Comparison of ENCODE assay signal across 18 mouse cellular contexts in genomic region chr1:132195100-132195499, GRCm38 (mm10). TPM values are rescaled to one million over a fixed set of nuclear protein-coding genes. Genes with fewer than 3 reads are reported as not detected.
DNase-seq lines count a peak whose midpoint lies in the region; ATAC-seq and TF ChIP-seq lines count a peak whose summit lies in the region.
"Had no signal": no experiment of that assay in that cellular context is flagged by ENCODE, and none has a peak within 500 bp of the region (broad histone marks: within the 10 kb centered on the region; RNA-seq: fewer than 3 reads in every experiment).

No protein-coding gene starts in this region.

- peaks cover 100% of the 10 kb centered on the region for H3K4me1 ChIP-seq in forebrain, embryonic 10.5 days
- H3K4me1 ChIP-seq in forebrain, postnatal 0 days (ENCODE audit: insufficient read depth): peaks cover 51% of the 10 kb centered on the region
- H3K4me1 ChIP-seq in E14TG2a.4 (replicated peaks; ENCODE audit: low read depth, low read length): peaks cover 89% of the 10 kb centered on the region
- H3K4me1 ChIP-seq in forebrain, embryonic 13.5 days: peaks cover 84% of the 10 kb centered on the region
- peaks cover 83% of the 10 kb centered on the region for H3K4me1 ChIP-seq in midbrain, embryonic 12.5 days

- H3K9ac ChIP-seq in forebrain, postnatal 0 days: no peak overlapping the region
- peak overlapping the region; percentile 55 for H3K9ac ChIP-seq in forebrain, embryonic 13.5 days
- H3K9ac ChIP-seq in midbrain, embryonic 12.5 days (replicated peaks): peak overlapping the region; percentile 46; the same call in 1 of the 2 replicates
- H3K9ac ChIP-seq: liver, embryonic 15.5 days had no signal

- H3K36me3 ChIP-seq in forebrain, embryonic 10.5 days (replicated peaks): peaks cover 14% of the 10 kb centered on the region
- H3K36me3 ChIP-seq in forebrain, postnatal 0 days (ENCODE audit: insufficient read depth): no peaks in the 10 kb centered on the region
- peaks cover 7% of the 10 kb centered on the region for H3K36me3 ChIP-seq in E14TG2a.4 (ENCODE audit: insufficient read depth, low read length)
- peaks cover 5% of the 10 kb centered on the region; the same call in 1 of the 2 replicates for H3K36me3 ChIP-seq in forebrain, embryonic 13.5 days (ENCODE audit: poor library complexity, severe bottlenecking)
- H3K36me3 ChIP-seq in midbrain, embryonic 12.5 days: peaks cover 10% of the 10 kb centered on the region
- H3K36me3 ChIP-seq: liver, embryonic 15.5 days had no signal

- peak overlapping the region; percentile 93; the same call in 1 of the 2 replicates for H3K4me3 ChIP-seq in forebrain, embryonic 10.5 days
- H3K4me3 ChIP-seq in forebrain, postnatal 0 days (ENCODE audit: low read depth, low read length): no peak overlapping the region
- H3K4me3 ChIP-seq in E14TG2a.4 (replicated peaks; ENCODE audit: low read length): peak overlapping the region; percentile 78
- no peak overlapping the region; the same call in 1 of the 2 replicates for H3K4me3 ChIP-seq in forebrain, embryonic 13.5 days
- no peak overlapping the region for H3K4me3 ChIP-seq in midbrain, embryonic 12.5 days
- H3K4me3 ChIP-seq: liver, embryonic 15.5 days had no signal

- ATAC-seq in forebrain, postnatal 0 days: no peak
- no peak for ATAC-seq in forebrain, embryonic 13.5 days
- ATAC-seq in midbrain, embryonic 12.5 days (ENCODE audit: low FRiP score, low read depth): no peak
- ATAC-seq in erythroblast, adult 5-6 weeks (replicated peaks; ENCODE audit: low FRiP score, poor library complexity, severe bottlenecking): no peak
- ATAC-seq: intestine, postnatal 0 days had no signal

- peaks cover 96% of the 10 kb centered on the region for H3K27me3 ChIP-seq in forebrain, embryonic 10.5 days (ENCODE audit: poor library complexity, severe bottlenecking)
- H3K27me3 ChIP-seq in forebrain, postnatal 0 days (ENCODE audit: insufficient read depth, low read length): no peaks in the 10 kb centered on the region
- peaks cover 39% of the 10 kb centered on the region for H3K27me3 ChIP-seq in E14TG2a.4 (ENCODE audit: insufficient read depth, low read length)
- no peaks in the 10 kb centered on the region for H3K27me3 ChIP-seq in forebrain, embryonic 13.5 days
- H3K27me3 ChIP-seq in midbrain, embryonic 12.5 days: no peaks in the 10 kb centered on the region

- DNase-seq in forebrain, embryonic 10.5 days (ENCODE audit: extremely low spot score, low spot score): no peak
- no peak for DNase-seq in forebrain, postnatal 0 days
- DNase-seq in frontal cortex, postnatal 25 days (ENCODE audit: low spot score in 2 of 2): no peak
- DNase-seq in urinary bladder, adult 2 months (ENCODE audit: low spot score): no peak
- DNase-seq: cerebellum, adult 9-10 months; kidney, postnatal 4 days; right cerebral cortex, postnatal 14 days had no signal

- 28% methylated on average over 9 of the region's 9 CpGs for WGBS in forebrain, embryonic 10.5 days
- WGBS in forebrain, postnatal 0 days: 38% methylated on average over 9 of the region's 9 CpGs
- WGBS in forebrain, embryonic 13.5 days: 24% methylated on average over 9 of the region's 9 CpGs
- WGBS in midbrain, embryonic 12.5 days: 34% methylated on average over 9 of the region's 9 CpGs

- peak overlapping the region; percentile 100 for H3K27ac ChIP-seq in forebrain, embryonic 10.5 days
- H3K27ac ChIP-seq in forebrain, postnatal 0 days (ENCODE audit: low read depth, low read length): no peak overlapping the region
- H3K27ac ChIP-seq in forebrain, embryonic 13.5 days: peak overlapping the region; percentile 41; the same call in 1 of the 2 replicates
- H3K27ac ChIP-seq in midbrain, embryonic 12.5 days (replicated peaks): peak overlapping the region; percentile 56
- H3K27ac ChIP-seq: liver, embryonic 15.5 days had no signal

- no peak overlapping the region for H3K4me2 ChIP-seq in forebrain, postnatal 0 days (ENCODE audit: low read depth)
- peak overlapping the region; percentile 76 for H3K4me2 ChIP-seq in forebrain, embryonic 13.5 days
- peak overlapping the region; percentile 81 for H3K4me2 ChIP-seq in midbrain, embryonic 12.5 days (replicated peaks)
- H3K4me2 ChIP-seq: liver, embryonic 15.5 days had no signal

- no peak for TF ChIP-seq CTCF in forebrain, postnatal 0 days (IDR thresholded peaks at IDR 0.05; ENCODE audit: low read depth)
- no peak for TF ChIP-seq CTCF in E14TG2a.4 (conservative IDR thresholded peaks at IDR 0.05; ENCODE audit: low read length)

- H3K9me3 ChIP-seq in forebrain, embryonic 10.5 days: no peaks in the 10 kb centered on the region
- no peaks in the 10 kb centered on the region for H3K9me3 ChIP-seq in forebrain, postnatal 0 days (ENCODE audit: low read length)
- no peaks in the 10 kb centered on the region for H3K9me3 ChIP-seq in E14TG2a.4 (ENCODE audit: low read length)
- no peaks in the 10 kb centered on the region for H3K9me3 ChIP-seq in forebrain, embryonic 13.5 days (replicated peaks)
- no peaks in the 10 kb centered on the region for H3K9me3 ChIP-seq in midbrain, embryonic 12.5 days
- H3K9me3 ChIP-seq: liver, embryonic 15.5 days had no signal

RNA-seq across cellular contexts. Expression of gene AC124108.1, which starts 3.8 kb away (rescaled TPM):
- 1.8 and 3.3 TPM in 2 replicates for polyA plus RNA-seq in forebrain, embryonic 10.5 days (2016; fragmentation: Nextera tagmentation; extraction: Ambion mirVana)
- total RNA-seq in forebrain, postnatal 0 days (2014; rRNA removed): 3.4 and 5.0 TPM in 2 replicates
- polyA plus RNA-seq in forebrain, postnatal 0 days (2015; fragmentation: Nextera tagmentation; extraction: Ambion mirVana): 0.31 and 0.48 TPM in 2 replicates
- 3.4 and 3.9 TPM in 2 replicates for polyA plus RNA-seq in forebrain, embryonic 13.5 days (2015; fragmentation: Nextera tagmentation; extraction: Ambion mirVana)
- 6.1 and 7.9 TPM in 2 replicates for polyA plus RNA-seq in midbrain, embryonic 12.5 days (2016; fragmentation: Nextera tagmentation; extraction: Ambion mirVana)
- total RNA-seq in erythroblast, adult 5-6 weeks (2015; ENCODE audit: low replicate concordance): not detected in 2 replicates
- not detected in 2 replicates for total RNA-seq in erythroblast, adult 5-6 weeks (2017; ENCODE audit: low replicate concordance)
- 0.15 and 0.21 TPM in 2 replicates for polyA plus RNA-seq in urinary bladder, adult 2 months (2012; rRNA removed)
- total RNA-seq: granulocyte monocyte progenitor cell, adult 5-6 weeks; MEL had no signal
- polyA plus RNA-seq: heart, embryonic 16.5 days; intestine, postnatal 0 days; liver, embryonic 15.5 days had no signal

RNA-seq across cellular contexts. Expression of gene Lemd1, which starts 3.9 kb away (rescaled TPM):
- 4.1 and 4.2 TPM in 2 replicates for polyA plus RNA-seq in forebrain, embryonic 10.5 days (2016; fragmentation: Nextera tagmentation; extraction: Ambion mirVana)
- 13.3 and 14.9 TPM in 2 replicates for total RNA-seq in forebrain, postnatal 0 days (2014; rRNA removed)
- 14.7 and 15.1 TPM in 2 replicates for polyA plus RNA-seq in forebrain, postnatal 0 days (2015; fragmentation: Nextera tagmentation; extraction: Ambion mirVana)
- polyA plus RNA-seq in forebrain, embryonic 13.5 days (2015; fragmentation: Nextera tagmentation; extraction: Ambion mirVana): 14.3 and 17.0 TPM in 2 replicates
- 13.4 and 15.6 TPM in 2 replicates for polyA plus RNA-seq in midbrain, embryonic 12.5 days (2016; fragmentation: Nextera tagmentation; extraction: Ambion mirVana)
- not detected in 2 replicates for total RNA-seq in erythroblast, adult 5-6 weeks (2015; ENCODE audit: low replicate concordance)
- total RNA-seq in erythroblast, adult 5-6 weeks (2017; ENCODE audit: low replicate concordance): not detected in 2 replicates
- polyA plus RNA-seq in urinary bladder, adult 2 months (2012; rRNA removed): 0.23 and 0.32 TPM in 2 replicates
- total RNA-seq: granulocyte monocyte progenitor cell, adult 5-6 weeks; MEL had no signal
- polyA plus RNA-seq: heart, embryonic 16.5 days; liver, embryonic 15.5 days had no signal

RNA-seq across cellular contexts. Expression of gene Gm10188, which starts 34.5 kb away (rescaled TPM):
- polyA plus RNA-seq in forebrain, embryonic 10.5 days (2016; fragmentation: Nextera tagmentation; extraction: Ambion mirVana): not detected in 2 replicates
- total RNA-seq in forebrain, postnatal 0 days (2014; rRNA removed): 0.92 TPM in 1 of 2 replicates, not detected in the other
- polyA plus RNA-seq in forebrain, postnatal 0 days (2015; fragmentation: Nextera tagmentation; extraction: Ambion mirVana): not detected in 2 replicates
- 1.0 and 1.1 TPM in 2 replicates for polyA plus RNA-seq in forebrain, embryonic 13.5 days (2015; fragmentation: Nextera tagmentation; extraction: Ambion mirVana)
- polyA plus RNA-seq in midbrain, embryonic 12.5 days (2016; fragmentation: Nextera tagmentation; extraction: Ambion mirVana): 0.96 TPM in 1 of 2 replicates, not detected in the other
- total RNA-seq in erythroblast, adult 5-6 weeks (2015; ENCODE audit: low replicate concordance): not detected in 2 replicates
- not detected in 2 replicates for total RNA-seq in erythroblast, adult 5-6 weeks (2017; ENCODE audit: low replicate concordance)
- not detected in 2 replicates for polyA plus RNA-seq in urinary bladder, adult 2 months (2012; rRNA removed)
- total RNA-seq: granulocyte monocyte progenitor cell, adult 5-6 weeks; MEL had no signal
- polyA plus RNA-seq: embryonic facial prominence, embryonic 11.5 days; frontal cortex, adult 2 months; heart, embryonic 16.5 days; intestine, postnatal 0 days; liver, embryonic 15.5 days had no signal

RNA-seq across cellular contexts. Expression of gene Cdk18, which starts 55.6 kb away (rescaled TPM):
- 1.4 and 1.5 TPM in 2 replicates for polyA plus RNA-seq in forebrain, embryonic 10.5 days (2016; fragmentation: Nextera tagmentation; extraction: Ambion mirVana)
- total RNA-seq in forebrain, postnatal 0 days (2014; rRNA removed): 2.6 and 3.2 TPM in 2 replicates
- 0.70 and 1.2 TPM in 2 replicates for polyA plus RNA-seq in forebrain, postnatal 0 days (2015; fragmentation: Nextera tagmentation; extraction: Ambion mirVana)
- polyA plus RNA-seq in forebrain, embryonic 13.5 days (2015; fragmentation: Nextera tagmentation; extraction: Ambion mirVana): 0.23 and 0.59 TPM in 2 replicates
- polyA plus RNA-seq in midbrain, embryonic 12.5 days (2016; fragmentation: Nextera tagmentation; extraction: Ambion mirVana): 0.56 and 1.6 TPM in 2 replicates
- total RNA-seq in erythroblast, adult 5-6 weeks (2015; ENCODE audit: low replicate concordance): not detected in 2 replicates
- 0.28 TPM in 1 of 2 replicates, not detected in the other for total RNA-seq in erythroblast, adult 5-6 weeks (2017; ENCODE audit: low replicate concordance)
- polyA plus RNA-seq in urinary bladder, adult 2 months (2012; rRNA removed): 20.5 and 26.8 TPM in 2 replicates

Comparison
In these comparisons a context has a peak if more than half of its experiments do, and no peak if none do; other contexts are left out.
1. H3K4me3 ChIP-seq: peak in forebrain, embryonic 10.5 days (single experiment) and E14TG2a.4 (single experiment); none in forebrain, postnatal 0 days (single experiment), forebrain, embryonic 13.5 days (single experiment) and midbrain, embryonic 12.5 days (single experiment).